Mouse (Mus musculus) G1E-ER4 (cell line): ENCODE measurements around the gene Fxyd3. TPM values are rescaled to one million over a fixed set of nuclear protein-coding genes. Genes with fewer than 3 reads are reported as not detected.

Experiments
- GATA1 ChIP-seq: IDR thresholded peaks from one replicate; pipeline ENCODE4 v1.8.0; 2012; ENCODE audit warnings: low read length, inconsistent platforms
- polyA plus RNA-seq: library from polyadenylated mRNA; stranded (reverse); fragments of >175 nt; gene quantifications from 2 replicates; pipeline ENCODE4 v1.2.3, GENCODE M21; 2012

Gene Fxyd3
- polyA plus RNA-seq, 1 experiment = not detected

DNA sequence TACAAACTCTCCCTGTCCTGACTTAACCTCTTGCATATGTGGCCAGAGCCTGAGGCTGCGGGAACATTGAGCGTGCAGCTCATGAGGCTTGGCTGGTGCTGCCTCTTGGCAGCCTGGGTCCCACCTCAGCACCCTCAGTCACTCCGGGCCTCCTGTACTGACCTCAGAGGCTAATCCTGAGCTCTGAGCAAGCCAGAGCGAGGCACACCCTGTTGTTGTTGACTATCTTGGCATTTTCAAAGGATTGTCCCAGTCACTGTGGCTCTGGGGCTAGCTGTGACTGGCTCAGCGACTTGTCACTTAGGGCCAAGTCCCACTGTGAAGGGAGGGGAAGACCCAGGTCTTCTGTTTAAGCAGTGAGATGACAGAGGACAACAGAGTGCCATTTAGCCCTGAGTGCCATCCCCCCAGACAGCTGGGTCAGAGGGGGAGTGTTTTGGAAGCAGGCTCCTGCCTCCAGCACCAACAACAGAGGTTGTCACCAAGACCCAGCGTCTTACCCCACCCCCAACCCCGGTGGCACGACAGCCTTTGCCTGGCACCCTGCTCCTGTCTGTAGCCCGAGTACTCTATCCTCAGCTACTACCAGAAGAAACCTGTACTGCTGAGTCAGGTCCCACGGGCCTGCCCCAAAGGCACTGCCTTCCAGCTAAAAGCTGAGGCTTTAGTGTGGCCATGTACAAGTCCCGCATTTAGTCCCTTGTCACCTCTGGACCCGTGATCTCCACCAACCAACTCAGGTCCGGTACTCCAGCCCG lies 6.5 kb upstream of the Fxyd3 start:
- no peak for TF ChIP-seq GATA1

DNA sequence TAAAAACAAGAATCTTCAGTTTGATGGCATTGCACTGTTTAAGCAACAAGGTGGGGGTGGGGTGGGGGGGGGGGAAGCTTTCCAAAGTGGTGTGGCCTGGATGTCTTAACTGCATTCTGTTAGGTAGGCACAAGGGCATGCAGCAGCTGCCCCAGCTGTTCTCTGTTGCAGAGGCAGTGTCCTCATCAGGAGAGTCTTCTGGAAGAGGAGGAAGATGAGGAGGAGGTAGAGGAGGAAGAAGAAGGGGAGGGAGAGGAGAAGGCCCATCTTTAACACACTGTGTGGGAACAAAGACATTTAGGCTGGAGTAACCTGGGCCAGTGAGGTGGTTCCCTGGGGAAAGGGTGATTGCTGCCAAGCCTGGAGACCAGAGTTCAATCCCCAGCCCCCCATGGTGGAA lies 5.6 kb upstream of the Fxyd3 start:
- no peak for TF ChIP-seq GATA1

GRCm38 (mm10) chr7:31081106-31081505 lies 4.6 kb upstream of the Fxyd3 start:
- TF ChIP-seq GATA1 = no peak

DNA sequence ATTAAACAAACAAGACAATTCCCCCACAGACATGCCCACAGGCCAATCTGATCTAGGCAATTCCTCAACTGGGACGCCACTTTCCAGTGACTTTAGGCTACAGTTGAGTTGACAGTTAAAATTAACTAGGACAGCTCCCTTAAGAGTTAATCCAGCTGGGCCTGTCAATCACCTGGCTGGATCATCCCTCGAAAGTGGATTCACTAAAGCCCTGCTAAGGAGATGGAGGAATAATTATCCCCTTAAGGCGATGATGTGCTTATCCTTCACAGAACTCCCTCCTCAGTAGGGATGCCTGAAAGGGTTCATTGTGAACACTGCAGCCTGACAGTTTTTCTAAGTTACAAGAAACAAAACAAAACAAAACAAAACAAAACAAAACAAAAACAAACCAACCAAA lies 4.1 kb upstream of the Fxyd3 start:
- no peak for TF ChIP-seq GATA1

DNA sequence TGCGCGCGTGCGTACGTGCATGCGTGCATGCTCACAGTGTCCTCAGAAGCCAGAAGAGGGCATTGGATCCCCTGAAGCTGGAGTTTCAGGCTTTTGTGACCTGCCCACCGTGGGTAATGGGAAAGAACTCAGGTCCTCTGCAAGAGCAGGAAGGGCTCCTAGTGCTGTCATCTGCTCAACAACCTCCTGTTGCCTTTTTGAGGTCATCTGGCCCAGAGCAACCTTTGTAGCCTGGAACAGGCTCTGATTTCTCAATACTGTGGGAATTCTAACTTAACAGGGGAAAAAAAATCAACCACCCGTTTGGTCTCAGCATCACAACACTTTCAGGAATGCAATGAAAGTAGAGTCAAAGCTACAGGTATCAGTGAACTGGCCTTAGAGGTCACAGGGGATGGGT lies 3.2 kb upstream of the Fxyd3 start:
- TF ChIP-seq GATA1 = no peak

DNA sequence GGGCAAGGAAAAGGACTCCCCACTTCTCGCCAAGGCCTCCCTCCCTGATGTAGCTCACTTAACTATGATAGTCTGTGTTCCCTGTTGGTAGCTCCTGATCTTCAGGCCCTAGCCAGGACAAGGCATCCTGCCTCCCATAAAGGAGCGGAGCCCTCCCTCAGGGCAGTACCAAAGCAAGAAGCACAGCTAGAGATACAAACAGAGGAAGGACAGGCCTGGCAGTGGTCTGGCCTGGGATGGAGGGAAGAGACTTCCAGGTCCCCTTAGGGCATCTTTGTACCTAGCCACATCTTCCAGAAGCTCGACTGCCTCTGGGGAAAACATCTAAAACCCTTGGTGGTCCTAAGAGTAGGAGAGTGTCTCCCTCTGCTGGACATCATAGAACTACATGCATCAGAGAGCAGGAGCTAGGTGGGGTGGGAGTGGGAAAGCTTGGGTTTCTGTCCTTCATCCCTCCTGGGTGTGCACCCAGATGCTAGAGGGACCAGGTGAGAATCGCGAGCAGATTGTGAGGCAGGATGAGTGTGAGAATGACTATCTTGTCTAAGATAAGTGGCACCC lies 1.5 kb upstream of the Fxyd3 start:
- no peak for TF ChIP-seq GATA1

- TF ChIP-seq GATA1 = no peak
Observed at GRCm38 (mm10) chr7:31077470-31077869, 966 bp upstream of the Fxyd3 start.

- TF ChIP-seq GATA1 = no peak
Observed at GRCm38 (mm10) chr7:31074713-31075069, 1.8 kb downstream of the Fxyd3 start.

DNA sequence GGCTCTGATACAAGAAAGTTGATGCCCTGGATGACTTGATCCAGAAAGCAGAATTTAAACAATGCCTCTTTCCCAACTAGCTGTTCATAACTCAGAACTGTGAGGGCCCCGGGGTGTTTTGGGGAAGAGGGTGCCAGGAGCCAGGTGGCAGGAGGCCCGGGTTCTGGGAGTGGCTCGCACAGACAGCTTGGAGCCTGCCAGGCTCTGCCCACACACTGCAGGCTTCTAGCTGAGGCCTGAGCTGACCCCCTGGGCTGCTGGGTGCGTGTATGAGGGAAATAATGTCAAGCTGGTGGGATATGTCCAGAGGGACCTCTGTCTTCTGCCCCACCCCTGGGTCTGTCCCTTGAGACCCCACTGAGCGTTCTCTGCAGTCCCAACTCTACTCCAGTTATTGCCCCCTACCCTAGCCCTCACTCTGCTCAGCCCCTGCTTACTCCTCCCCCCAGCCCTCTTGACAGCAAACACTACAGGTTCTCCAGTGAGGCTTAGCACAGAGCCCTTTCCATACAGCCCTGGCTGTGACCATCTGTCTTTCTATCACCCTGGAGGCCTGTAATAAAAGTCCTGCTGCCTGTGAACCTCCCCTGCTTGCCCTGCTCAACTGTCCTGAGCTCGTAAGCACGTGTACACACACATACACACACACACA lies 2.3 kb downstream of the Fxyd3 start:
- no peak for TF ChIP-seq GATA1

GRCm38 (mm10) chr7:31073546-31073945 lies 3.0 kb downstream of the Fxyd3 start:
- no peak for TF ChIP-seq GATA1

GRCm38 (mm10) chr7:31072326-31072725 lies 4.2 kb downstream of the Fxyd3 start:
- TF ChIP-seq GATA1 = no peak

- TF ChIP-seq GATA1 = no peak
Observed at GRCm38 (mm10) chr7:31070324-31070723, 6.2 kb downstream of the Fxyd3 start.

GRCm38 (mm10) chr7:31069491-31069890 lies 7.0 kb downstream of the Fxyd3 start:
- TF ChIP-seq GATA1 = no peak

- no peak for TF ChIP-seq GATA1
Observed at GRCm38 (mm10) chr7:31067836-31068235, 8.7 kb downstream of the Fxyd3 start.

GRCm38 (mm10) chr7:31063074-31063560 lies 13.4 kb downstream of the Fxyd3 start:
- TF ChIP-seq GATA1 = no peak

DNA sequence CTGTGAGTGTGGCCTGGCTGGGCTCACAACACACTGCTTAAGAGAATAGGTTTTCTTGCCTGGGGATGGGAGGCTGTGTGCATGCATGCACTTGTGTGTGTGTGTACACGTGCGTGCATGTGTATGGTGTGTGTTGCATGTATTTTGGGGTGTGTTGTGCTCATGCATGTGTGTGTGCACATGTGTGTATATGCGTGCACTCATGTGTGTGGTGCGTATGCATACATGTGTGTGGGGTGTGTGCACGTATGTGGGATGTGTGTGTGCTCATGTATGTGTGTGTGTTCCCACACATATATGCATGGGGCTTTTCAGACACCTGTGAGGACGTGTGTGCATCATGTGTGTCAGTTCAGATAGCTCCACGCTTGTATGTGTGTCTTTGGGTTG lies 15.9 kb downstream of the Fxyd3 start:
- no peak for TF ChIP-seq GATA1
